Mouse (Mus musculus) erythroblast, adult 5-6 weeks (primary cell): ENCODE data around the gene Magea3. TPM values are rescaled to one million over a fixed set of nuclear protein-coding genes. Genes with fewer than 3 reads are reported as not detected.
"Not testable (repeated sequence)": the region's sequence is repeated elsewhere in the genome, so short reads cannot be mapped to it uniquely, and the experiment has no call there.

ENCODE experiments used
- ATAC-seq: replicated peaks from 2 replicates; pipeline ENCODE4 v1.8.0; 2016; ENCODE audit warnings: moderate number of reproducible peaks, mild to moderate bottlenecking, moderate TSS enrichment, inconsistent platforms; ENCODE audit not compliant: poor library complexity, low FRiP score, severe bottlenecking
- total RNA-seq, 2 experiments: library from RNA; stranded (forward) in 1 of 2; stranded (reverse) in 1 of 2; fragments of 150-400 nt in 1 of 2; fragments of 200-764, 138-1000 nt in 1 of 2; gene quantifications; 2 replicates each; pipeline versions ENCODE4 v1.2.3 to v1.2.4; 2015 to 2017; ENCODE audit warnings: low replicate concordance in 2 of 2

Magea3 gene
- not detected in 2 replicates for total RNA-seq (2015; ENCODE audit: low replicate concordance)
- total RNA-seq (2017; ENCODE audit: low replicate concordance): not detected in 2 replicates

DNA sequence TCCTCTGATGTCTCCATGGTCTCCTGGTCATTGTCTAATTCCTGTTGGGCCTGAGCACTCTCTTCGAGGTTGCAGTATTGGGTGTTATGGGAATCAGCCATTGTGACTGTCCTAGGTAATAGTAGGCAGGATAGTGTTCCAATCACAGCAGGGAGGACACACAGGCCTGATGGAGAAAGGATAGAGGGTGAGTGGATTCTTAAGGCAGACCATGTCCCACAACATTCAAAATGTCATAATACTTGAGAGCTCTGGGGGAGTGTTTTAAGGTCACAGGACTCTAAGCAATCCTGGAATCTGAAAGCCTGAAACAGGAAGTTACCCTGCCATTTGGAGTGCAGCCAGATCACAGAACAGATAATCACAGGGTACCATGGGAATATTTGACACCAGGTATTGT, at the start of gene Magea3:
TSS of gene Magea3 (minus strand) at position 101 of the 400 bp plus-strand sequence.
- ATAC-seq: not testable (repeated sequence)

DNA sequence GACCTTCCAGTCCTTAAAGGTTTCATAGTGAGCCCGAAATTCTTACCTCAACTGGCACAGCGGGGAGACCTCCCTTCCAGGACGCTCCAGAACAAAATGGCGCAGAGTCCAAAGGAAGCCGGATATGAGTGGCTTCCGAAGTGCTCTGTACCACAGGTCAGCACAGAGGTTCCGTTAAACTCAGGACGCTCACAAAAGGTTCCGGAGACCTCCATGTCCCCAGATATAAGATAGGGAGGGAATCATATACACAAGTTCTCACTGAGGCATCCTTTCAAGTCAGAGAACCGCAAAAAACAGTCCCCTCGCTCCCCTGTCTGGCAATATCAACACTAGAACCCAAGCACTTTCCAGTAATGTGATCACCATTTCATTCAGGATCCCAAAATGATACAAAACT, 46.4 kb upstream of the Magea3 start, which contains the start of gene Magea8:
TSS of gene Magea8 (minus strand) at position 101 of the 400 bp plus-strand sequence.
- not testable (repeated sequence) for ATAC-seq

DNA sequence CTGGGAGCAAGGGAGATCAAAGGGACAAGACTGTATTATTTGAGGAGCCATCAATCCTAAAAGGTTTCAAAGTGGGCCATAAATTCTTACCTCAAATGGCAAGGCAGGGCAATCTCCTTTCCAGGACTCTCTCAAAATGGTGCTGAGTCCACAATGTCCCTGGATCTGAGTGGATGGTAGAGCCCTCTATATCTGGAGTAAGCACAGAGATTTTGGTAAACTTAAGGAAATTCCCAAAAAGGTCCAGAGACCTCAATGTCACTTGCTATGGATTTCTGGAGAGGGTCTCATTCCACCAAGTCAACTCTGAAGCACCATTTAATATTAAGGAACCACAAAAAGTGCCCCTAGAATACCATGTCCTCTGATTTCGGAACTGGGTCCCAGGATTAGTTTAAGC, 13.4 kb downstream of the Magea3 start, which contains the start of gene Magea6:
TSS of gene Magea6 (minus strand) at position 101 of the 400 bp plus-strand sequence.
- ATAC-seq: not testable (repeated sequence)

Other genes with a start within 250 kb of the Magea3 start
- gene Cldn34b1, start 59.2 kb downstream of the Magea3 start, total RNA-seq (2015; ENCODE audit: low replicate concordance): not detected in 2 replicates
- gene Cldn34b1, start 59.2 kb downstream of the Magea3 start, total RNA-seq (2017; ENCODE audit: low replicate concordance): not detected in 2 replicates
- not detected in 2 replicates for gene Magea6, start 13.5 kb downstream of the Magea3 start, total RNA-seq (2015; ENCODE audit: low replicate concordance)
- gene Magea6, start 13.5 kb downstream of the Magea3 start, total RNA-seq (2017; ENCODE audit: low replicate concordance): not detected in 2 replicates
- gene Magea8, start 46.3 kb upstream of the Magea3 start, total RNA-seq (2015; ENCODE audit: low replicate concordance): not detected in 2 replicates
- not detected in 2 replicates for gene Magea8, start 46.3 kb upstream of the Magea3 start, total RNA-seq (2017; ENCODE audit: low replicate concordance)
- not detected in 2 replicates for gene Magea5, start 113.6 kb upstream of the Magea3 start, total RNA-seq (2015; ENCODE audit: low replicate concordance)
- gene Magea5, start 113.6 kb upstream of the Magea3 start, total RNA-seq (2017; ENCODE audit: low replicate concordance): not detected in 2 replicates
- not detected in 2 replicates for gene Magea1, start 140.3 kb upstream of the Magea3 start, total RNA-seq (2015; ENCODE audit: low replicate concordance)
- not detected in 2 replicates for gene Magea1, start 140.3 kb upstream of the Magea3 start, total RNA-seq (2017; ENCODE audit: low replicate concordance)
- not detected in 2 replicates for gene Magea2, start 144.2 kb upstream of the Magea3 start, total RNA-seq (2015; ENCODE audit: low replicate concordance)
- gene Magea2, start 144.2 kb upstream of the Magea3 start, total RNA-seq (2017; ENCODE audit: low replicate concordance): not detected in 2 replicates
- gene Cldn34b2, start 178.9 kb upstream of the Magea3 start, total RNA-seq (2015; ENCODE audit: low replicate concordance): not detected in 2 replicates
- gene Cldn34b2, start 178.9 kb upstream of the Magea3 start, total RNA-seq (2017; ENCODE audit: low replicate concordance): not detected in 2 replicates